Mouse (Mus musculus): Measurements from ENCODE around the gene Adcy5.

GRCm38 (mm10) chr16:35159532-35159931 lies 4.9 kb downstream of the Adcy5 start:
- no peak for TF ChIP-seq POLR2A (IDR thresholded peaks at IDR 0.05; ENCODE audit: control insufficient read depth, extremely low read depth, insufficient read depth, low read length, poor library complexity)
- TF ChIP-seq CTCF (IDR thresholded peaks at IDR 0.05; ENCODE audit: borderline replicate concordance, control insufficient read depth, extremely low read depth, insufficient read depth, low read length, poor library complexity) = no peak

Data from thymus, adult 2 months (tissue).